Mouse (Mus musculus): ENCODE measurements around the gene Carmil1. TPM values are rescaled to one million over a fixed set of nuclear protein-coding genes. Genes with fewer than 3 reads are reported as not detected.

Carmil1 gene
- polyA plus RNA-seq, 1 experiment from 2014 or later, result 10.7 TPM

- Histone ChIP-seq H3K27me3 (replicated peaks) (no peaks in the 10 kb centered on the region), H3K36me3 (no peaks in the 10 kb centered on the region), H3K4me3 (peak overlapping the region; percentile 37), H3K4me2 (peak overlapping the region; percentile 70), H3K9ac (peak overlapping the region; percentile 76), H3K27ac (peak overlapping the region; percentile 98), H3K4me1 (peaks cover 80% of the 10 kb centered on the region), H3K9me3 (replicated peaks) (no peaks in the 10 kb centered on the region)
- ATAC-seq, result peak; percentile 73
- 21% methylated on average over 4 of the region's 4 CpGs for whole genome bisulfite sequencing (ENCODE audit: insufficient replicate concordance)
These were observed 120.6 kb downstream of the Carmil1 start for GRCm38 (mm10) chr13:24159972-24160371.

GRCm38 (mm10) chr13:24159190-24159965 lies 121.2 kb downstream of the Carmil1 start:
- Histone ChIP-seq H3K4me1 (peaks cover 86% of the 10 kb centered on the region), H3K27ac (peak overlapping the region; percentile 98), H3K4me2 (peak overlapping the region; percentile 70), H3K9me3 (replicated peaks) (no peaks in the 10 kb centered on the region), H3K9ac (peak overlapping the region; percentile 76), H3K36me3 (no peaks in the 10 kb centered on the region), H3K27me3 (replicated peaks) (no peaks in the 10 kb centered on the region), H3K4me3 (peak overlapping the region; percentile 37)
- ATAC-seq, result peak; percentile 98
- 22% methylated on average over 8 of the region's 8 CpGs for WGBS (ENCODE audit: insufficient replicate concordance)

GRCm38 (mm10) chr13:24157560-24158011 lies 123.0 kb downstream of the Carmil1 start:
- no peaks in the 10 kb centered on the region for H3K9me3 ChIP-seq (replicated peaks)
- 77% methylated on average over 10 of the region's 10 CpGs for WGBS (ENCODE audit: insufficient replicate concordance)
- no peaks in the 10 kb centered on the region for H3K27me3 ChIP-seq (replicated peaks)
- peak overlapping the region; percentile 98 for H3K27ac ChIP-seq
- H3K9ac ChIP-seq, result no peak overlapping the region
- H3K4me3 ChIP-seq, result no peak overlapping the region
- H3K4me2 ChIP-seq, result no peak overlapping the region
- peaks cover 91% of the 10 kb centered on the region for H3K4me1 ChIP-seq
- no peaks in the 10 kb centered on the region for H3K36me3 ChIP-seq
- ATAC-seq, result no peak

GRCm38 (mm10) chr13:24155190-24155589 lies 125.4 kb downstream of the Carmil1 start:
- peak overlapping the region; percentile 31 for H3K27ac ChIP-seq
- H3K9ac ChIP-seq, result no peak overlapping the region
- H3K4me1 ChIP-seq, result peaks cover 70% of the 10 kb centered on the region
- 51% methylated on average over 6 of the region's 6 CpGs for WGBS (ENCODE audit: insufficient replicate concordance)
- no peak overlapping the region for H3K4me2 ChIP-seq
- ATAC-seq, result no peak
- H3K36me3 ChIP-seq, result no peaks in the 10 kb centered on the region
- no peaks in the 10 kb centered on the region for H3K9me3 ChIP-seq (replicated peaks)
- H3K4me3 ChIP-seq, result no peak overlapping the region
- peaks cover 6% of the 10 kb centered on the region; the same call in 1 of the 2 replicates for H3K27me3 ChIP-seq (replicated peaks)

GRCm38 (mm10) chr13:24154281-24155061 lies 126.1 kb downstream of the Carmil1 start:
- Histone ChIP-seq H3K36me3 (no peaks in the 10 kb centered on the region), H3K9me3 (replicated peaks) (no peaks in the 10 kb centered on the region), H3K9ac (no peak overlapping the region), H3K27ac (peak overlapping the region; percentile 31; the same call in 1 of the 2 replicates), H3K4me3 (no peak overlapping the region), H3K4me2 (no peak overlapping the region), H3K27me3 (replicated peaks) (peaks cover 6% of the 10 kb centered on the region; the same call in 1 of the 2 replicates), H3K4me1 (peaks cover 64% of the 10 kb centered on the region)
- no peak for ATAC-seq
- 34% methylated on average over 10 of the region's 10 CpGs for WGBS (ENCODE audit: insufficient replicate concordance)

- H3K27me3 ChIP-seq (replicated peaks), result peaks cover 6% of the 10 kb centered on the region; the same call in 1 of the 2 replicates
- no peaks in the 10 kb centered on the region for H3K36me3 ChIP-seq
- H3K27ac ChIP-seq, result no peak overlapping the region
- no peak overlapping the region for H3K4me3 ChIP-seq
- WGBS (ENCODE audit: insufficient replicate concordance), result 44% methylated on average over 7 of the region's 7 CpGs
- no peak for ATAC-seq
- no peak overlapping the region for H3K9ac ChIP-seq
- no peaks in the 10 kb centered on the region for H3K9me3 ChIP-seq (replicated peaks)
- no peak overlapping the region for H3K4me2 ChIP-seq
- peaks cover 45% of the 10 kb centered on the region for H3K4me1 ChIP-seq
These were observed 128.0 kb downstream of the Carmil1 start for GRCm38 (mm10) chr13:24152610-24153009.

- no peak for ATAC-seq
- Histone ChIP-seq H3K4me3 (no peak overlapping the region), H3K9me3 (replicated peaks) (no peaks in the 10 kb centered on the region), H3K4me2 (no peak overlapping the region), H3K36me3 (no peaks in the 10 kb centered on the region), H3K27ac (no peak overlapping the region), H3K4me1 (peaks cover 34% of the 10 kb centered on the region), H3K27me3 (replicated peaks) (peaks cover 6% of the 10 kb centered on the region; the same call in 1 of the 2 replicates), H3K9ac (no peak overlapping the region)
- WGBS (ENCODE audit: insufficient replicate concordance), result 81% methylated on average over 6 of the region's 6 CpGs
These were observed 129.3 kb downstream of the Carmil1 start for GRCm38 (mm10) chr13:24151335-24151734.

- Histone ChIP-seq H3K27ac (no peak overlapping the region), H3K4me1 (peaks cover 11% of the 10 kb centered on the region), H3K4me3 (no peak overlapping the region), H3K27me3 (replicated peaks) (peaks cover 11% of the 10 kb centered on the region; the same call in 1 of the 2 replicates), H3K4me2 (no peak overlapping the region), H3K9ac (no peak overlapping the region), H3K36me3 (no peaks in the 10 kb centered on the region), H3K9me3 (replicated peaks) (no peaks in the 10 kb centered on the region)
- 54% methylated on average over 1 of the region's 1 CpGs for WGBS (ENCODE audit: insufficient replicate concordance)
- no peak for ATAC-seq
These were observed 132.0 kb downstream of the Carmil1 start for GRCm38 (mm10) chr13:24148549-24148948.

GRCm38 (mm10) chr13:24147006-24147405 lies 133.6 kb downstream of the Carmil1 start:
- Histone ChIP-seq H3K9ac (no peak overlapping the region), H3K27me3 (replicated peaks) (peaks cover 10% of the 10 kb centered on the region; the same call in 1 of the 2 replicates), H3K4me3 (no peak overlapping the region), H3K4me1 (no peaks in the 10 kb centered on the region), H3K4me2 (no peak overlapping the region), H3K27ac (no peak overlapping the region), H3K36me3 (no peaks in the 10 kb centered on the region), H3K9me3 (replicated peaks) (no peaks in the 10 kb centered on the region)
- no peak for ATAC-seq
- WGBS (ENCODE audit: insufficient replicate concordance), result 80% methylated on average over 3 of the region's 3 CpGs

- H3K27me3 ChIP-seq (replicated peaks), result peaks cover 5% of the 10 kb centered on the region; the same call in 1 of the 2 replicates
- no peak for ATAC-seq
- WGBS (ENCODE audit: insufficient replicate concordance), result 63% methylated on average over 5 of the region's 5 CpGs
These were observed 134.1 kb downstream of the Carmil1 start for GRCm38 (mm10) chr13:24146541-24146940.

GRCm38 (mm10) chr13:24144858-24145257 lies 135.7 kb downstream of the Carmil1 start:
- H3K9me3 ChIP-seq (replicated peaks), result no peaks in the 10 kb centered on the region

More at GRCm38 (mm10) chr13:24146541-24146940, 134.1 kb downstream of the Carmil1 start:
- H3K4me1 ChIP-seq, result no peaks in the 10 kb centered on the region
- no peak overlapping the region for H3K4me2 ChIP-seq
- H3K27ac ChIP-seq, result no peak overlapping the region
- no peaks in the 10 kb centered on the region for H3K9me3 ChIP-seq (replicated peaks)
- H3K4me3 ChIP-seq, result no peak overlapping the region
- H3K9ac ChIP-seq, result no peak overlapping the region
- H3K36me3 ChIP-seq, result no peaks in the 10 kb centered on the region

GRCm38 (mm10) chr13:24144141-24144540 lies 136.5 kb downstream of the Carmil1 start:
- Histone ChIP-seq H3K27ac (no peak overlapping the region), H3K9me3 (replicated peaks) (no peaks in the 10 kb centered on the region), H3K4me2 (no peak overlapping the region), H3K9ac (no peak overlapping the region), H3K4me1 (no peaks in the 10 kb centered on the region), H3K36me3 (no peaks in the 10 kb centered on the region), H3K4me3 (no peak overlapping the region), H3K27me3 (replicated peaks) (peaks cover 5% of the 10 kb centered on the region; the same call in 1 of the 2 replicates)
- ATAC-seq, result no peak
- 33% methylated on average over 2 of the region's 2 CpGs for WGBS (ENCODE audit: insufficient replicate concordance)

More at GRCm38 (mm10) chr13:24144858-24145257, 135.7 kb downstream of the Carmil1 start:
- H3K9ac ChIP-seq, result no peak overlapping the region
- no peak overlapping the region for H3K4me2 ChIP-seq
- H3K4me3 ChIP-seq, result no peak overlapping the region
- ATAC-seq, result no peak
- H3K27me3 ChIP-seq (replicated peaks), result peaks cover 5% of the 10 kb centered on the region; the same call in 1 of the 2 replicates
- no peak overlapping the region for H3K27ac ChIP-seq
- H3K36me3 ChIP-seq, result no peaks in the 10 kb centered on the region
- WGBS (ENCODE audit: insufficient replicate concordance), result 47% methylated on average over 4 of the region's 4 CpGs
- H3K4me1 ChIP-seq, result no peaks in the 10 kb centered on the region
